Mouse (Mus musculus): ENCODE measurements at regions not wholly inside any gene's neighbourhood (a gene's known extent, or its start where the extent isn't known, plus 50 kb on each side); places are given as distances from the start of the nearest gene placed in this dataset.

- no peak for TF ChIP-seq CEBPB (IDR thresholded peaks at IDR 0.05; ENCODE audit: low read depth)
- no peak for TF ChIP-seq MAX (IDR thresholded peaks at IDR 0.05)
- no peak for TF ChIP-seq USF1 (IDR thresholded peaks at IDR 0.05; ENCODE audit: low read depth)
- TF ChIP-seq FOSL1 (IDR thresholded peaks at IDR 0.05; ENCODE audit: insufficient read depth, low read length, poor library complexity, severe bottlenecking), result no peak
- TF ChIP-seq MYOG (IDR thresholded peaks at IDR 0.05; ENCODE audit: control insufficient read depth, extremely low read depth, insufficient read length), result no peak
- TF ChIP-seq CTCF (IDR thresholded peaks at IDR 0.05; ENCODE audit: control insufficient read depth, insufficient read depth, insufficient read length), result no peak
- no peak for TF ChIP-seq MYOD1 (IDR thresholded peaks at IDR 0.05; ENCODE audit: control insufficient read depth, insufficient read length, low read depth)
- no peaks in the 10 kb centered on the region for H3K79me2 ChIP-seq (ENCODE audit: control insufficient read depth, insufficient read depth)
- H3K4me3 ChIP-seq (ENCODE audit: insufficient read depth, poor library complexity, severe bottlenecking), result no peak overlapping the region
- no peaks in the 10 kb centered on the region for H3K27me3 ChIP-seq (ENCODE audit: control insufficient read depth, insufficient read depth, insufficient read length)
- no peaks in the 10 kb centered on the region for H3K79me3 ChIP-seq (ENCODE audit: low read depth)
- no peaks in the 10 kb centered on the region for H3K36me3 ChIP-seq (ENCODE audit: control insufficient read depth, insufficient read depth)
- H3ac ChIP-seq (ENCODE audit: control insufficient read depth, insufficient read length, low read depth), result no peak overlapping the region
These were observed 249.5 kb upstream of the Gm15217 start for GRCm38 (mm10) chr14:46129762-46130161.

GRCm38 (mm10) chr14:46144175-46144574 lies 235.0 kb upstream of the Gm15217 start:
- no peaks in the 10 kb centered on the region for H3K27me3 ChIP-seq (ENCODE audit: control insufficient read depth, insufficient read depth, insufficient read length)
- TF ChIP-seq MAX (IDR thresholded peaks at IDR 0.05) (no peak), USF1 (IDR thresholded peaks at IDR 0.05; ENCODE audit: low read depth) (no peak), MYOD1 (IDR thresholded peaks at IDR 0.05; ENCODE audit: control insufficient read depth, insufficient read length, low read depth) (no peak), MYOG (IDR thresholded peaks at IDR 0.05; ENCODE audit: control insufficient read depth, extremely low read depth, insufficient read length) (no peak)
- no peak overlapping the region for H3ac ChIP-seq (ENCODE audit: control insufficient read depth, insufficient read length, low read depth)
- no peak overlapping the region for H3K4me3 ChIP-seq (ENCODE audit: insufficient read depth, poor library complexity, severe bottlenecking)
- H3K36me3 ChIP-seq (ENCODE audit: control insufficient read depth, insufficient read depth), result no peaks in the 10 kb centered on the region
- H3K79me3 ChIP-seq (ENCODE audit: low read depth), result no peaks in the 10 kb centered on the region
- no peaks in the 10 kb centered on the region for H3K79me2 ChIP-seq (ENCODE audit: control insufficient read depth, insufficient read depth)

GRCm38 (mm10) chr14:46144707-46145106 lies 234.5 kb upstream of the Gm15217 start:
- Histone ChIP-seq H3K36me3 (ENCODE audit: control insufficient read depth, insufficient read depth) (no peaks in the 10 kb centered on the region), H3K4me3 (ENCODE audit: insufficient read depth, poor library complexity, severe bottlenecking) (no peak overlapping the region), H3K27me3 (ENCODE audit: control insufficient read depth, insufficient read depth, insufficient read length) (no peaks in the 10 kb centered on the region), H3K79me3 (ENCODE audit: low read depth) (no peaks in the 10 kb centered on the region), H3ac (ENCODE audit: control insufficient read depth, insufficient read length, low read depth) (no peak overlapping the region), H3K79me2 (ENCODE audit: control insufficient read depth, insufficient read depth) (no peaks in the 10 kb centered on the region)
- TF ChIP-seq MYOD1 (IDR thresholded peaks at IDR 0.05; ENCODE audit: control insufficient read depth, insufficient read length, low read depth) (no peak), MAX (IDR thresholded peaks at IDR 0.05) (peak; percentile 18), USF1 (IDR thresholded peaks at IDR 0.05; ENCODE audit: low read depth) (no peak), FOSL1 (IDR thresholded peaks at IDR 0.05; ENCODE audit: insufficient read depth, low read length, poor library complexity, severe bottlenecking) (peak; percentile 90)

- Histone ChIP-seq H3K4me3 (ENCODE audit: insufficient read depth, poor library complexity, severe bottlenecking) (no peak overlapping the region), H3K79me3 (ENCODE audit: low read depth) (no peaks in the 10 kb centered on the region), H3K79me2 (ENCODE audit: control insufficient read depth, insufficient read depth) (no peaks in the 10 kb centered on the region), H3K36me3 (ENCODE audit: control insufficient read depth, insufficient read depth) (no peaks in the 10 kb centered on the region), H3K27me3 (ENCODE audit: control insufficient read depth, insufficient read depth, insufficient read length) (no peaks in the 10 kb centered on the region), H3ac (ENCODE audit: control insufficient read depth, insufficient read length, low read depth) (no peak overlapping the region)
- no peak for TF ChIP-seq FOSL1 (IDR thresholded peaks at IDR 0.05; ENCODE audit: insufficient read depth, low read length, poor library complexity, severe bottlenecking)
- TF ChIP-seq MYOD1 (IDR thresholded peaks at IDR 0.05; ENCODE audit: control insufficient read depth, insufficient read length, low read depth), result no peak
- no peak for TF ChIP-seq MAX (IDR thresholded peaks at IDR 0.05)
- TF ChIP-seq CTCF (IDR thresholded peaks at IDR 0.05; ENCODE audit: control insufficient read depth, insufficient read depth, insufficient read length), result no peak
- TF ChIP-seq MYOG (IDR thresholded peaks at IDR 0.05; ENCODE audit: control insufficient read depth, extremely low read depth, insufficient read length), result no peak
- TF ChIP-seq CEBPB (IDR thresholded peaks at IDR 0.05; ENCODE audit: low read depth), result no peak
- no peak for TF ChIP-seq USF1 (IDR thresholded peaks at IDR 0.05; ENCODE audit: low read depth)
These were observed 233.6 kb upstream of the Gm15217 start for GRCm38 (mm10) chr14:46145584-46145983.

GRCm38 (mm10) chr14:46149073-46149661 lies 230.0 kb upstream of the Gm15217 start:
- H3K27me3 ChIP-seq (ENCODE audit: control insufficient read depth, insufficient read depth, insufficient read length), result no peaks in the 10 kb centered on the region
- no peaks in the 10 kb centered on the region for H3K36me3 ChIP-seq (ENCODE audit: control insufficient read depth, insufficient read depth)
- TF ChIP-seq USF1 (IDR thresholded peaks at IDR 0.05; ENCODE audit: low read depth), result no peak
- TF ChIP-seq CEBPB (IDR thresholded peaks at IDR 0.05; ENCODE audit: low read depth), result no peak
- TF ChIP-seq MAX (IDR thresholded peaks at IDR 0.05), result no peak
- no peak for TF ChIP-seq FOSL1 (IDR thresholded peaks at IDR 0.05; ENCODE audit: insufficient read depth, low read length, poor library complexity, severe bottlenecking)
- no peak for TF ChIP-seq MYOG (IDR thresholded peaks at IDR 0.05; ENCODE audit: control insufficient read depth, extremely low read depth, insufficient read length)
- no peak for TF ChIP-seq MYOD1 (IDR thresholded peaks at IDR 0.05; ENCODE audit: control insufficient read depth, insufficient read length, low read depth)
- no peak for TF ChIP-seq CTCF (IDR thresholded peaks at IDR 0.05; ENCODE audit: control insufficient read depth, insufficient read depth, insufficient read length)
- H3ac ChIP-seq (ENCODE audit: control insufficient read depth, insufficient read length, low read depth), result no peak overlapping the region
- H3K4me3 ChIP-seq (ENCODE audit: insufficient read depth, poor library complexity, severe bottlenecking), result no peak overlapping the region
- no peaks in the 10 kb centered on the region for H3K79me2 ChIP-seq (ENCODE audit: control insufficient read depth, insufficient read depth)
- H3K79me3 ChIP-seq (ENCODE audit: low read depth), result no peaks in the 10 kb centered on the region

GRCm38 (mm10) chr14:46158741-46159140 lies 220.5 kb upstream of the Gm15217 start:
- Histone ChIP-seq H3K4me3 (ENCODE audit: insufficient read depth, poor library complexity, severe bottlenecking) (no peak overlapping the region), H3ac (ENCODE audit: control insufficient read depth, insufficient read length, low read depth) (no peak overlapping the region), H3K79me3 (ENCODE audit: low read depth) (no peaks in the 10 kb centered on the region), H3K36me3 (ENCODE audit: control insufficient read depth, insufficient read depth) (no peaks in the 10 kb centered on the region), H3K79me2 (ENCODE audit: control insufficient read depth, insufficient read depth) (no peaks in the 10 kb centered on the region), H3K27me3 (ENCODE audit: control insufficient read depth, insufficient read depth, insufficient read length) (no peaks in the 10 kb centered on the region)
- TF ChIP-seq CEBPB (IDR thresholded peaks at IDR 0.05; ENCODE audit: low read depth), result no peak
- TF ChIP-seq MAX (IDR thresholded peaks at IDR 0.05), result no peak
- TF ChIP-seq USF1 (IDR thresholded peaks at IDR 0.05; ENCODE audit: low read depth), result no peak
- TF ChIP-seq CTCF (IDR thresholded peaks at IDR 0.05; ENCODE audit: control insufficient read depth, insufficient read depth, insufficient read length), result no peak
- TF ChIP-seq FOSL1 (IDR thresholded peaks at IDR 0.05; ENCODE audit: insufficient read depth, low read length, poor library complexity, severe bottlenecking), result no peak
- TF ChIP-seq MYOG (IDR thresholded peaks at IDR 0.05; ENCODE audit: control insufficient read depth, extremely low read depth, insufficient read length), result no peak
- no peak for TF ChIP-seq MYOD1 (IDR thresholded peaks at IDR 0.05; ENCODE audit: control insufficient read depth, insufficient read length, low read depth)
